Mouse (Mus musculus): ENCODE data around the gene Hmg20b.

The Hmg20b gene

GRCm38 (mm10) chr10:81302781-81303218 is 47.5 kb downstream of the Hmg20b start:
- DNase-seq: no peak

DNA sequence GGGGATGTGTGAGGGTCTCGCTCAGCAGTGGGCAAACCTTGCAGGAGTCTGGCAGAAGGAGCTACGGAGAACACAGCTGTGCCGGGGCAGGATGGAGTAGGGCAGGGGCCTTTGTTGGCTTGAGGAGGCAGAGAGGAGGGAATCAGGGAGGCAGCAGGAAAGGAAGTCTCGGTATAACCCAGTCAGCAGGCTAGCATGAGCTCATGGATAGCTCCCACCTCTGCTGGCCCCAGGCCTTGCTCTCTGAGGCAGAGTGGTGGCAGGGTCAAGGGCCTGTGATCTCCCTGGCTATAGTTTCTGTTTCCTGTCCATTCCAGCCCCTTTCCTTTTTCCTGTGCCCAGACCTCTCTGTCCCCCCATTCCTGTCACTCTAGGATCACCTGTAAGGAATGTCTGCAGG is 48.0 kb downstream of the Hmg20b start:
- no peak for DNase-seq

DNA sequence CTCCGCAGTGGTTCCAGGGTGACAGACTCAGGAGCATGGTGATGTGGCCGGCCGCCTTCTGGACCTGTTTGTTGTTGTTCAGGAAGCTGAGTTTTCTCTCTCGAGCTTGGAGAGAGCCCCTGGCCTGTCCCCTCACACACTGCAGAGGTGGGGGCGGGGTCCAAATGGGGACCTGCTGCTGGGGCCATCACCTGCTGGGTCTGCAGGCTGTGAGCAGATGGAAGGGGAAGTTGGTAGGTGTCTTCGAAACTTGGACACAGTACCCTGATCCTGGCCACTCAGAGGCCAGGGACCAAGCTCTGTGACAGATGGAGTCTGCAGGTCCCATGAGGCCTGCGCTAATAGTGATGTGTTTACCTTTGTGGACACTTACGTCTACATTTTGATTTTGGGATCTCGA is 49.0 kb downstream of the Hmg20b start:
- DNase-seq: no peak

DNA sequence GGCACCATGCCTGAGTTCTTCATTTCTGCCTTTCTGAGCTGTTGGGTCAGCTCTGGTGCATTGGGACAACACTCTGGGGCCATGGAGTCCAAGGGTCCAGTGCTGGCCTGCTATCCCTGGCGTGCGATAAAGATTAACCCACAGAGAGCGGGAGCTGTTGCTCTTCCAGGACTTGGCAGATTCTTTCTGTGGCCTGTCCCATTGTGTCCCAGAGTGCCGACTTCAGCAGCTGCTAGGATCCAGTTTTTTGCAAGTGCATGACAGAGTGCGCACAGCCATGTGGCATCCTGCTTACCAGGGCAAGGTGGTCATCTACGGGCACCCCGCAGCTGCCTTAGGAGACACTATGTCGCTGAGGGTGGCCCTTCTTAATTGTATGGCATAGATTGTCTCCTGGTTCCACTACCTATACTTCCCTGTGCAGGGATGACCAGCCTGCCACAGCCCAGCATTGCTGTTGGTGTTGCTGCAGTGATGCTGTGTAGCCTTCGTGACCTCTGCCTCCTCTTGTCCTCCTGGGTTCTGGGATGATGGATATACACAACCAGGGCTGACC is 49.9 kb downstream of the Hmg20b start:
- DNase-seq: no peak

DNA sequence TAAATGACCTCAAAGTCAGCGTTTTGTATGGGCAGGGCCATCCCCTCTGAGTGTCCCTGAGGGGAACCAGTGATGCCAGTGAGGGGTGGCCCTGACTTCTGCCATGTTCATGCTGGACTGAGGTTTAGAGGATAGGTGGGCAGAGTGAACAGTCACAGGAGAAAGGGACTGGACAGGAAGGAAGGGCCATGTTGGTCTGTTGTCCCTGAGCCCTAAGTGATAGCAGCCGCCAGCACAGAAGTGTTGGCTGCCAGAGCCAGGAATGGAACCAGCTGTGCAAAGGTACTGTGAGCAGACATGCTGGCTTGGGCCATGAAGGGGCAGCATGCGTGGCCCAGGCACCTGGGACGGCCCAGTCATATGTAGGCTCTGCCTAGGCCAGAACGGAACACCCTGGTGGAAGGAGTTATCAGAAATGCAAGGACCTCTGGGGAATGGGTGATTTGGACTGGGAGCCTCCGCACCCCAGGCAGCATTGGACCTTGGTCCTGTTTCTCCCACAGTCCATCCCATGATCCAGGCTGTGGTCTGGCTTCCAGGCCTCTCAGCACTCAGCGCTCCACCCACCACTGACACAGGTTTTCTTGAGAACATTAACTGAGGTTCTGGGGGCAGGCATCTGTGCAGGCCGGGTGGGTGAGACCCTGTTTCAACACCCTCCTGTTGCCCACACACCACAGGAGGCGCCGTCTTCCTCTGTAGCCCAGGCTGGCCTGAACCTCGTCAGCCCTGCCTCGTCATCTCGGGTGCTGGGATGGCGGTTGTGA is 50.5 kb downstream of the Hmg20b start:
- no peak for DNase-seq

- no peak for DNase-seq
Measured at GRCm38 (mm10) chr10:81298369-81299100, 51.7 kb downstream of the Hmg20b start.

DNA sequence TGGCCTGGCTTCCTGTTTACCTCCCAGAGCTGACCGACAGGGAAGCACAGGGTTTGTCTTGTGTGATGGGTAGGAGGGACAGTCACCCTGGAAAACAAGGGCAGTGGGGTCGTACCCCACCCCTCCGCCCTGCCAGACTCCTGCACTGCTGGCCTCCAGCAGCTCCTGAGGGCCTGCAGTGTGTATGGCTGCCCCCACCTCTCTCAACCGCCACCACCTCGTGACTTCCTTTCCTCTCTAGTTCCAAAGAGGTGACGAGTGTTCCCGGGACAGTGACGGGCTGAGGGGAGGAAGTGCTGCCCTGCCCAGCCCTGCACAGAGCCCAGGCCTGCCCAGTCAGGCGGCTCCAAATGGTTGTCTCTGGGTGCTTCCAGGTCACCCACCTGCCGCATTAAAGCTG is 52.4 kb downstream of the Hmg20b start:
- no peak for DNase-seq

- DNase-seq: no peak
Measured at GRCm38 (mm10) chr10:81297246-81297645, 53.0 kb downstream of the Hmg20b start.

Data from right cerebral cortex, postnatal 4 days (tissue).